Mouse (Mus musculus) urinary bladder, postnatal 25 days (tissue): ENCODE data around the gene C2cd4c.

ENCODE experiments used
- DNase-seq: peaks from one replicate; pipeline ENCODE4 v3.0.0; 2022; ENCODE audit warnings: low spot score

Gene C2cd4c

DNA sequence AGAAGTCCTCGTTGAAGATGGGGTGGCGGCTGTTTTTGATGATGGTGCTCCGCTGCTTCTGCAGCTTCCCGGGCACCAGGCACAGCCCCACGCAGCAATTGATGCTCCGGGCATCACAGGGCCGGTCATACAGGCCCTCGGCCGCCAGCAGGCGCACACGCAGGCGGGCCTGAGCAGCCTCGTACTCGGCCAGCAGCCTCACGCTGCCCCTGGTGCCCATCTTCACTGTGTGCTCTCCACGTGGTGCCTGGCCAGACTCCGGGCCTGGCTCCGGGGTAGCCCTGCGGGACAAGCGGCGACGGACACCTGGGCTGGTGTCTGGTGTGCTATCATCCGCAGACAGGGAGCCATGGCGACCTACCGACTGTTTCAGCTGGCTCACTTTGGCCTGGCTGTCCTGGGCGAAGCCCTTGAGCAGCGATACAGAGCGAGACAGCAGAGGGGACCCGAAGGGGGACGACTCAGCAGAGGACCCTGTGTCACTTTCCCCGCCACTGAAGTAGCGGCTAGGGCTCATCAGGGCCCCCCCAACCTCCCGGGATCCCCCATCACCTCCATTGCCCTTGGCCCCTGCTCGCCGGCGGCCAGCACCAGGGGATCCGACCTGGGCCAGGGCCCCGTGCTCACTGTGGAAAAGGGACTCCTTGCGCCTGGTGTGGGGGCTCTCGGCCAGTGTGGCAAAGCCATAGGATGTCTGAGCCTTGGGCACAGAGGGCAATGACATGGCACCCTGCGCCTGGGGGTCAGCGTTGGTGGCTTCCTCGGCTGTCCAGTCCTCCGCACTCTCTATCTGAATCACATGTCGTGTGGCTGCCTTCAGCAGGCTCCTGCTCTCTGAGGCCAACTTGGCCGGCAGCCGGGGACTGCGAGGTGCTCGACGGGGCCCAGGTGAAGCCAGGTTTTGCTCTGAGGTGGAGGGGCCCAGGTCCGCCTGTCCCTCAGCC is 1.4 kb downstream of the C2cd4c start:
- DNase-seq: no peak

DNA sequence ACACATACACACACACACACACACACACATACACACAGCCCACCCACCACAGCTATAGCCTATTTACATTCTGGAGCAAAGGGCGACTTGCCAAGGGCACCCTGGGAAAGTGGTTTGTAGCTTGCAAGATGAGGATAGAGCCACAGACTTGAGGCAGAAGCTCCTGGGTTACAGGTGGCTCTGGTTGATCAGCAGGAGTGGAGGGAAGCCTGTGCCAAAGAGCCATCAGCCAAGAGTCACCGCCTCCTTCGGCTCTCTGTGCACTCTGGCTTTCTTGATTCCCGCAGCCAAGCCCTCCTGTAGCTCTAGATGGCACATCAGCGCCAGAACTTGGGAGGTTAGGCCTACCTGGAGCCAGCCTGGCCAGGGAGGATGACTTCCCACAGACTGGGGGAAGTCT is 2.5 kb downstream of the C2cd4c start:
- DNase-seq: no peak

DNA sequence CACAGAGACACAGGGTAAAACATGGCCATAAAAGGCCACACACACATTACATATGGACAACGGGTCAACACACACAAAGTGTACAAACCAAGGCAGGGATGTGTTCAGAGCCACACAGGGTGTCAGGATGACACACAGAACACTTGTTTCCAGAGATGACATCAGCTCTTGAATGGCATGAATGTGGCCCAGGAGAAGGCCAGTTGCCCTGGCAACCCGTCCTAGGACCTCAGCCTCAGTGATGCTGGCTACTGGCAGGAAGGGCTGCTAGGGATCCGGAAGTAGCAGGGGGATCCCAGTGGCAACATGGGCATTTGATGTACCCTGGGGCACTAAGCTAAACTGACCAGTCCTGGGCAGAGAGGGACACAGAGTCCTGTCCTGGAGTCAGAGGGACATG is 4.5 kb downstream of the C2cd4c start:
- no peak for DNase-seq

DNA sequence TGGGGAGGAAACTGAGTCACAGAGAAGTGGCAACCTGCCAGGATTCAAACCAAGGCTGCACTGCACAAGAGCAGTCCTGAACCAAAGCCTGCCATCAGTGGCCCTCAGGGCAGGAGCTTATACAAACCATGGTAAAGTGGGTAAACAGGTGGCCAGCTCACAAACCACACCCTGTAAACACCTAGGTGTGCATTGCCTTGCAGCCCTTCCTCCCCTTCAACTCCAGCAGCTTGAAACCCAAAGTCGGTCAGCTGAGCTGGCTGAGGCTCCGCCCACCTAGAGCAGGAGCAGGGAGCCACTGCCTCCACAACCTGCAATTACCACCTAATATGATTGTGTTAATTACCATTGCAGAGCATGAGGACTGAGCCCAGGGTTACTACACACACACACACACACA is 5.9 kb downstream of the C2cd4c start:
- DNase-seq: no peak

DNA sequence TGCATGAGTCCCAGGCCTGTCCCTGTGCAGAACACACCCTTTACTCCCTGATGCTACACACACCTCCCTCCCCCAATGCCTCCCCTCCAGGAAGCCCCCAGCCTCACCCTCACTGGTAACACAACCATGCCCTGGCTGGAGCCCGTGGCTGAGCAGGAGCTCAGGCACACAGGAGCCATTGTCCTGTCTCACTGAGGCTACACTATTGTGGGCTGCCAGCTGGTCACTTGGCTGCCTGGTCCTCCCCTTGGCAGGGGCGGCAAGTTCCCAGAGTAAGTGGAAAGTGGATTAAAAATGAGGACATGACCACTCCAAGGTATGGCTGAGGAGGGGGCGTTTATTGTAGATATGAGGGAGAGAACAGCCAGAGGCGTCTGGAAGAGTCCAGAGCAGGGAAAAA is 7.3 kb downstream of the C2cd4c start:
- DNase-seq: no peak

DNA sequence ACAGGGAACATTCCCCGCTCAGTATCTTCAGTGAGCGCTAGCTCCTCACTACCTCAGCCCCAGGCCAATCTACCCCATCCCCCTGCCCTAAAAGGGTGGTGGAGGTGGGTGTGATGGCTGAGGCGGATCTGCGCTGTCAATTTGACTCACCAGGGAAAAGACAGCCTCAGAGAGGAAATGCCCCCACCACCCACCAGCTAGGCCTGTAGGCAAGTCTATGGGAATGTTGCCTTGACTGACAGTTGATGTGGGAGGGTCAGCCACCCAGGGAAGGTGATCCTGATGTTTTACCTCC is 15.9 kb downstream of the C2cd4c start:
- DNase-seq: no peak

DNA sequence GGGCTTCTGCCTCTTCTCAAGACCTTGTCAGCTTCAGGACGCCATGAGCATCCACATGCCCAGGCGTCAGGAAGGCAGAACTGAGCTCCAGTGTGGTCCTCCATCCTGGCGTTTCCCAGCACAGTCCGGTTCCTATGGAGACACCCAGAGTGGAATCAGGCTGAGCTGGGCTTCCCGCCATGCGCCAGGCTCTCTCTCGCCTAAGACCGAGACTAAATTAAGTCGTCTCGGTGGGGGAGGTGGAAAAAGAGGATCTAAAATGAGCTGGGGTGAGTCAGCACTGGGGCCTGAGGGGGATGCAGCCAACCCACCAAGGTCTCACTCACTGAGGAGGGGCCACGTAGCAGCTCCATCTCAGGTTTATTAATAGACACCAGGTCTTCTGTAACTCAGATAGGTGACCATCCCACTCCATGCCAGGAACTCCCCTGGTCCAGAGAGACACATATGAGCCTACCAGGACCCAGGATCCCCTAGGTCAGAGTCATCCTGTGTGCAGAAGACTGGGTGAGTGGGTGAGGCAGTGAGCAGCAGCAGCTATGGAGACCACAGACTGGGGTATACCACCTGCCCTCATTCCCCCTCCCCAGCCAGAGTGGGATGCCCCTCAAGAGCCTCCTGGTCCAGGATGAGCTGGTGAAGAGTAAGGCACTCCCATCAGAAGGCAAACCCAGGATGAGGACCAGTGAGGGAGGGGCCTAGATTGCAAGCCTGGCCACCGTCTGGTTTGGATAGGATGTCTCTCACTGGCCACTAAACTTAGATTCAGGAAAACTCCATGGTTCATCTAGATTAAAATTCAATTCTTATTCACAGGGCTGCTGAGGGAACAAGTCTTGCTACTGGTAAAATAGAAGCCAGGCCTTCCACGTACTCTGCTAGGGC is 16.5 kb downstream of the C2cd4c start:
- DNase-seq: no peak

DNA sequence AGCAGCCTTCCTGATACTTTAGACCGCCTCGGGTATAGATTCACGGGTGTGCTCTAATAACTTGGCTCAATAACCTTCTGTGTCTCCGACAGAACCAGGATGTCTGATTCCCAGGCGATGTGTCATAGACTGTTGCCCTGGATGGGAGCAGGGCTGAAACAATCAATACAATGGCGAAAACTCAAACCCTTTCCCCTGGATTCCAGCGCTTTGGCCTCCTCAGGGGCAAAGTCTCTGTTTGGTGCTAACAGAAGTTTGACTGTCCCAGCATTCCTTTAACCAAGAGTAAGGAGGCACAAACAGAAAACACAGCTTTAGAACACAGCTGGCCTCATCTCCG is 18.3 kb downstream of the C2cd4c start:
- no peak for DNase-seq

DNA sequence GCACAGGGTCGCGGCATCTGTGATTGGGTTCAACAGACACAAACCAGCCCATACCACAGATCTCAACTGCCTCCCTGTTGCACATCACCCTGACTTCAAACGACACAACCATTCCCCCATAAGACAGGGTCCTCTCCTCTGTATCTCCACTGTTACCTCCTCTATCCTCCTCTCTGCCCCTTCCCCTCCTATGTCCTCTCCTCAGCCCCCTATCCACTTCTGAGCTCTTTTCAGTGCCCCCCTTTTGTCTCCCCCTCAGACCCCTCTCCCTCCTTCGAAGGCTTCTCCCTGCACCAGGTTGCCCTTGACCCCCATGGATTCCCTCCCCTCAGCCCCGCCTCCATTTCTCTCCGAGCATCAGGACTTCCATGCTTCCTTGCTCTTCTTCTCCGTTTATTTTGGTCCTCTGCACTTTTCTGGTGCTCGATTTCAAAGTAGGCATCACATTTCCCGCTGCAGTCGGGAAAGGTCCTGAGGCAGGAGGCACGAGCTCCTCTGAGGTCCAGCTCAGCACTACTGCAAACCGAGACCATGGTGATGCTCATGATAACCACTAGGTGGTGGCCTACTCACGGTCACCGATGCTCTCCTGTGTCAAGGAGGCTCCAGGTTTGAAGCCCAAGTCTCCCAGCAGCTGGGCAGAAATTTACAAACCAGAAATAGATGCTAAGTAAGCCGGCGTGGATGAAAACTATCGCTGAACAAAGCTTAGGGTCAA is 18.8 kb downstream of the C2cd4c start:
- DNase-seq: peak; percentile 37

DNA sequence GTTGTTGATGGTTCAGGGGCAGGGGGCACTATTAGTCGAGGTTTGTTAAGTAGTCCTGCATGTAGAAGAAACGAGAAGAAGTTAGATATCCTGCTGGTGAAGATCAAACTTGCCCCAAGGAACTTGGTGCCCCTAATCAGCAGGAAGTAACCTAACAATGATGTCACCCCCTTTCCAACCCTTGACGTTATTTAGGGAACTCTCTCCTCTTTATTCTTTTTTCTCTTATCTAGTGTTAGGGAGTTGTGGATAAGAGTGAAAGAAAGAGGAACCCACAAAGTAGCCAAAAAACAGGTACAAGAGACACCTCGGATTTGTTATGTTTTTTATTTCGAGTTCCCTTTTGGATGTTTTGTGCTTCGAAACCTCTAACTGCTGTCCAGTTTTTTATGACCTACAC is 19.7 kb downstream of the C2cd4c start:
- DNase-seq: no peak

DNA sequence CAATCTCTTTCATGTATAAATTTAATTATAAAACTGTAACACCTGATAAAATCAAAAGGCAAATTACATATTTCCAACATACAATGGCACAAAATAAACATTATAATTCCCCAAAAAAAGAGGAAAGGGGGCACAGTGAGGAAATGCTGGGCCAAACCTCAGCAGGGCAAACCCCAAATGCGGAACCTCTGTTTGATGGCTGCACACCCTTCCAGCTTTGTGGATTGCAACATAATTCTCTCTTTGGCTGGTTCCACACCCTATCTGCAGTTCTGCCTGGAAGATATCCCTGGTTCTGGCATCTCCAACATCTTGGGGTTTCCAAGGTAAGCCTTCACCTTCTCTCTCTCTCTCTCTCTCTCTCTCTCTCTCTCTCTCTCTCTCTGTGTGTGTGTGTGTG is 23.1 kb downstream of the C2cd4c start:
- no peak for DNase-seq

DNA sequence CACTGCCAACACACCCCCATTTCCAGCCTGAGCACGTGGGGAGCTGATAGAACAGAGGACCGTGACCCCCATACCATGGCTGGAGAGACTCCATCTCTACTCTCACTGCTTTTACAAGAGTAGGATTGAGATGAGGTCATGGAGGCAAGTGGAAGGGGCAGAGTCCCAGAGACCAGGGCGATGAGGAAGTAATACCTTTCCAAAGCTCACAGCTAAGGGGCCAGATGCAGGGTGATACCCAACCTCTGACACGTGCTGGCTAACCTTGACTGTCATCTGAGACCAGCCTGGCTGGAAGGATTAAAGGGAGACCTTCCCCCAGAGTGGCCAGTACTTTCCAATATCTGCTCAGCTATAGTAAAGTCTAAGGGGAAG is 26.1 kb downstream of the C2cd4c start:
- no peak for DNase-seq

DNA sequence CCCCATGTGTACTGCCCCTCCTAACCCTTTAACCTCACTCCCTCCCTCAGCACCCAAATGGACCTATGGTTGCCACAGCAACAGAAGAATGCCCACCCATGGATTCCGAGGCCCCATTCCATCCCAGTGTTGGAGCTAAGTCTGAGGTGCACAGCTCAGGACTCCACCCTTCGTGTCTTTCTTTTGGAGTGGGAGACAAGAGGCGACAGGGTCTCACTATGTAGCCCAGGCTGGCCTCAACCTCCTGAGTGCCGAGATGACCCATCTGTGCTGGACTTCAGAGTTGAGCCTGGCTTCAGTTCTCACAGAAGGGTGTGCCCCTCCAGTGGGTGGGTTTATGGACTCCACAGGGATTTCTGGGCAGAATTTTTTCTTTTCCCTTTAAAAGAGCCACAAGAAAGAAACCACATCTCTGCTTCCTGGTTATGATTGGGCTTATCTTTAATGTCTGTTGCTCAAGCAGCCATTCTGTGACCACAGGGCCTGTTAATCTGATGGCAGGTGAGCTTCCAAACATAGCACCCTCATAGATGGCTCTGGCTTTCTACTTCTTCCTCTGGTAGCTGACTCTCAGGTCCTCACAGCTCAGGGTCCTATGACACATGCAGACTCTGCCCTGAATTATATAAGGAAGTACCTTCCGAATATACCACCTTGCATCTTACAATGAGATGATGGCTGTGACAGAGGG is 26.6 kb downstream of the C2cd4c start, which contains the start of gene Theg:
Gene Theg (minus strand): TSS at position 271 of the 691 bp plus-strand sequence.
- DNase-seq: no peak

DNA sequence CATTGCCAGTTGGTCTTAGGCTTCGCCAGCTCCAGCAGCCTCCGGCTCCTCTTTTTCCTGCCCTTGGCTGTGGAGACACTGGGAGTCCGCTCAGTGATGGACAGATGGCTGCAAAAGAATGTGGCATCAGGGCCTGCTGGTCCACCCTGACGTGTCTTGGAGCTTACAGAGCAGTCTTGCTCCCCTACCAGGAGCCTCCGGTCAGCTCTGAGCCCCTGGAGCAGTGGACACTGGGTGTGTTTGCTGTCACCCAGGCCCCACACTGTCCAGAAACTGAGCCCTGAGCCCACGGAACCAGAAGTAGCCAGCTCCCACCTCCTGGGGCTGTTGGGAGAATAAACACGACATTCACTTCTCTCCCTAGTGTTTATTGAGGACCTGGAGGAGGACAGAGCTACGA is 27.6 kb downstream of the C2cd4c start:
- no peak for DNase-seq

DNA sequence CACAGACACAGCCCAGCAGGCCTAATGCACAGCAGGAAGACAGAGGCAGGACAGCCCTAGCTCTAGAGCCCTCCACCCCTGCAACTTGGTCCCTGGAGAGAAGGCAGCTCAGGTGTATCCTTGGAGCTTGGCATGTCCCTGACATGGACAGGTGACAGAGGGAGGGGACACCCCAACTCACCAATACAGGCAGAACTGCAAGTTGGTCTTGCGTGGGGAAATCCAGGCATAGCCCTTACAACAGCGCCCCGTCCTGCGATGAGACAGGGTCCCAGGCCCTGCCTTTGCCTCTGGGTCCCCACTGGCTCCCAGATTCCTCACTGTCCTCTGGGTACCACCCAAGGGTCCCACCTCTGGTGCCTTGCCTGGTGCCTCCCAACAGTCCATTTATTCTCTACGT is 28.1 kb downstream of the C2cd4c start:
- DNase-seq: no peak

DNA sequence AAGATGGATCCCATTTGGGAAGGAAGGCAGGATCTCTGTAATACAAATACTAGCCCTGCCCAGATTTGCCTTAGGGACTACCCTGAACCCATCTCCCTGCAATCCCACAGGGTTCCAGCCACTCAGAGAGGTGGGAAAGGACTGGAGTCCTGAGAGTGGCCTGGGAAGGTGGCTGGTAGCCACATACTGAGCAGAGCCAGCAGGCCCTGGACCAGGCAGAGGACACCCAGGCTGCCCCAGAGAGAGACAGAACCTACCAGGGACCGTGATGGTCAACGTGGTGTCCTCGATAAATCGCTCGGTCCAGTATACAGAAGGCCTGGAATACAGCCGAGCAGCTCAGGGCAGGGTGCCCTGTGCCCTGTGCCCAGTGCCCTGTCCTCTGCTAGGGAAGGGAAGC is 28.7 kb downstream of the C2cd4c start:
- no peak for DNase-seq

DNA sequence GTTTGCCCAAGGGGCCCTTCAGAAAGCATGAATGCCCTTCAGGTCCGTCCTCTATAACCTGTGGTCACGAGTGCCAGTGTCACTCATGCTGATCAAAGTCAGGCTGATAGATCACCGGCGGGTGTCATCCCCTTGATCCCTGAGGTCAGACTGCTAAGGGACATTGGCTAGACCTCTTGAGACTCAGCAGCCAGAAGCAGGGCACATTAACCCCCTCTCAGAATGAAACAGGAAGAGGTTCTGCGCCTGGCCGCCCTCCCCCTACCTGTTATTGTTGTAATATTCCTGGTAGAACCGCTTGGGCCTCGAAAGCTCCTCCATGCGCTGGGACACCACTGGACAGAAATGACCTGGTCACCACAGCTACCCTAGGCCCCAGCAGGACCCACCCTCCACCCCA is 29.4 kb downstream of the C2cd4c start:
- DNase-seq: no peak

DNA sequence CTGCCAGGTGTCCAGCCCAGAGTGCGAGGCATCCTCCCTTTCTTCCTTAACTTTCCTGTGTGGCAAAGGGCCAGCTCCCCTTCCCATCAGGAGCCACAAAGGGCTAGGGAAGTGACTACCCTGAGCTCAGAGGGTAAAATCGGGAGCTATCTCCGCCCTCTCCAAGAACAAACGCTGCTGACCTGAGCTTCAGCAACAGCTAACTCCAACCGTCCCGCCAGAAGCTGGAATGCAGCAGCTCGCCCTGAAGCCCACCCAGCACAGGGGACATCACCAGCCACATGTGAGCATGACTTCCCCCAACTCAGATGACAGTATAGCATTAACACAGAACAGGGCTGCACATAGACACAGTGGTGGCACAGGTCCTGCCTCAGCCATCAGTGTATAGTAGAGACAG is 29.8 kb downstream of the C2cd4c start:
- DNase-seq: no peak

DNA sequence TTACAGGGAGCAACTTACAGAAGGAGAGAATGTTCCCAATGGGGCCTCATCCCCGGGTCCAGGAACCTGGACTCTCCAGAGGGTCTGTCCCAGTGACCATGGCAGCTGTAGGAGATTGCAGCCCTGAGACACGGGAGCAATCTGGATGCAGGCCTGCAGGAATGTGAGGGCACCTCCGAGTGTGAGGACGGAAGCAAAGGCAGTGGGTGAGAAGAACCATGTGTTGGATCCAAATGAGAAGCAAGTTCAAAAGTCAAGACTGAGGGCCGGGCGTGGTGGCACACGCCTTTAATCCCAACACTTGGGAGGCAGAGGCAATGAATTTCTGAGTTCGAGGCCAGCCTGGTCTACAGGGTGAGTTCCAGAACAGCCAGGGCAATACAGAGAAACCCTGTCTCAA is 32.3 kb downstream of the C2cd4c start:
- no peak for DNase-seq

DNA sequence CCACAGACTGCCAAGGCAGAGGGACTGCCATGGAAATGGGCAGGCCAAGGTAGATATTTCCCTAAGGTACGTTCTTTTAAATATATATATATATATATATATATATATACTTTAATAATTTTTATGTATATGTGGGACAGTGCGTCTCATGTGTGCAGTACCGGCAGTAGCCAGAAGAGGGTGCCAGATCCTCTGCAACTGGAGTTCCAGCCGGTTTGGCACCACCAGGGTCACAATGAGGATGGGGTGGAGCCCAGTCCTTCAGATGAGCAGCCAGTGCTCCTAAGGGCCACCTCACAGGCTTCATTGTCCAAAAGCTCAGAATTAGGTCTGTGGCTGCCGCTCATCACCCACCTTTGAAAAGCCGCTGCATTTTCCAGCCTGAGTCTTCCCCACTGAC is 33.0 kb downstream of the C2cd4c start:
- DNase-seq: no peak

DNA sequence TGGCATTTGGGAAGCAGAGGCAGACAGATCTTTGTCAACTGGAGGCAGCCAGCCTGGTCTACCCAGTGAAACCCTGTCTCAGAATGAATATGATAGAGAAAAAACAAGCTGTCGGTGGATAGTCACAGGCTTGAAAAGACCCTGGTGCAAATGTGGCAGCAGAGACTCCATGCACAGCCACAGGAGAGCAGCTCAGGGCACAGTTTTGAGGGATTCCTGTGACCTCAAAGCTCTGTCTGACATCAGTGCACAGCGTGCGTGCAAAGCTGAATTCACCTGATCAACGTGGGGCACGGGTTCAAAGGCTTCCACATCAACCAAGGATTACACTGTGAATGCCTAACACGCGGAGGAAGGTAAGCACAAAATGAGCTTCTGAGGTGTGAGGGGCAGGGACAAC is 33.5 kb downstream of the C2cd4c start:
- DNase-seq: no peak

DNA sequence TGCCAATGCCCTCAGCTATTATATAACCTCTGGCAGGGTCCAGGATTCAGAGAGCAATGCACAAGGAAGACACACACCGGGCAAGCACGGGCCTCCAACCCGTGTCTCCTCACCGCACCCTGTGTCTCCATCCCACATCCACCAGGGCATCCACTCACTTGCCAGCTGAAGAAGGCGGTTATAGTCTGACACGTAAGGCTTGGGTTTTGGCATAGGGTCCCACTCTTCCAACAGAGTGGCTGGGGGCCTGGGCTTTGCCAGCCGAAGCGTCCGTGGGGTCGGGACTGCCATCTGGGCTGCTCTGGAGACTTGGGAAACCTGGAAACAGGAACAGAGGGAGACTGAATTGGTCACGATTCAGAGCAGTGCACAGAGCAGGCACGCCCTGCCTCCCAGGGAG is 34.0 kb downstream of the C2cd4c start:
- DNase-seq: no peak
